Mouse (Mus musculus) megakaryocyte, embryonic 14.5 days (primary cell): ENCODE measurements around the gene Strip1. TPM values are rescaled to one million over a fixed set of nuclear protein-coding genes. Genes with fewer than 3 reads are reported as not detected.
A peak's percentile ranks its signal among the peaks of the same experiment; 100 is the strongest.

Experiments used
- H3K27me3 ChIP-seq: replicated peaks from 2 replicates; pipeline ENCODE3; 2012; ENCODE audit warnings: inconsistent platforms
- H3K36me3 ChIP-seq: replicated peaks from 2 replicates; pipeline ENCODE3; 2012; ENCODE audit warnings: low read length, inconsistent platforms, mixed read lengths
- H3K4me1 ChIP-seq: 2 replicates; pipeline ENCODE4 v1.6.1; 2012; ENCODE audit warnings: inconsistent platforms
- H3K4me3 ChIP-seq: replicated peaks from 2 replicates; pipeline ENCODE3; 2012; ENCODE audit warnings: moderate library complexity, mild to moderate bottlenecking, inconsistent platforms
- H3K9me3 ChIP-seq: 2 replicates; pipeline ENCODE4 v1.6.1; 2012; ENCODE audit warnings: inconsistent platforms
- FLI1 ChIP-seq: IDR thresholded peaks from 2 replicates; pipeline ENCODE4 v1.6.1; 2012; ENCODE audit warnings: low read length, inconsistent platforms, mixed read lengths
- GATA1 ChIP-seq: IDR thresholded peaks from 3 replicates; pipeline ENCODE4 v1.6.1; 2012; ENCODE audit warnings: mixed read lengths, low read length, inconsistent platforms, borderline replicate concordance
- polyA plus RNA-seq: library from polyadenylated mRNA; stranded (reverse); fragments of >175 nt; gene quantifications from 2 replicates; pipeline ENCODE4 v1.2.3, GENCODE M21; 2012; ENCODE audit warnings: low replicate concordance; ENCODE audit not compliant: insufficient read depth

Strip1 gene
- polyA plus RNA-seq: 5.7 and 13.3 TPM in 2 replicates

- no peaks in the 10 kb centered on the region for H3K9me3 ChIP-seq
- no peak for TF ChIP-seq FLI1
- TF ChIP-seq GATA1: no peak
- H3K27me3 ChIP-seq: no peaks in the 10 kb centered on the region
- peaks cover 35% of the 10 kb centered on the region for H3K4me1 ChIP-seq
- peaks cover 31% of the 10 kb centered on the region for H3K36me3 ChIP-seq
- H3K4me3 ChIP-seq: peak within 1 kb of the TSS; percentile 95
Measured at GRCm38 (mm10) chr3:107631523-107631958, at the start of gene Strip1. Strip1 (minus strand) TSS chr3:107631694.

DNA sequence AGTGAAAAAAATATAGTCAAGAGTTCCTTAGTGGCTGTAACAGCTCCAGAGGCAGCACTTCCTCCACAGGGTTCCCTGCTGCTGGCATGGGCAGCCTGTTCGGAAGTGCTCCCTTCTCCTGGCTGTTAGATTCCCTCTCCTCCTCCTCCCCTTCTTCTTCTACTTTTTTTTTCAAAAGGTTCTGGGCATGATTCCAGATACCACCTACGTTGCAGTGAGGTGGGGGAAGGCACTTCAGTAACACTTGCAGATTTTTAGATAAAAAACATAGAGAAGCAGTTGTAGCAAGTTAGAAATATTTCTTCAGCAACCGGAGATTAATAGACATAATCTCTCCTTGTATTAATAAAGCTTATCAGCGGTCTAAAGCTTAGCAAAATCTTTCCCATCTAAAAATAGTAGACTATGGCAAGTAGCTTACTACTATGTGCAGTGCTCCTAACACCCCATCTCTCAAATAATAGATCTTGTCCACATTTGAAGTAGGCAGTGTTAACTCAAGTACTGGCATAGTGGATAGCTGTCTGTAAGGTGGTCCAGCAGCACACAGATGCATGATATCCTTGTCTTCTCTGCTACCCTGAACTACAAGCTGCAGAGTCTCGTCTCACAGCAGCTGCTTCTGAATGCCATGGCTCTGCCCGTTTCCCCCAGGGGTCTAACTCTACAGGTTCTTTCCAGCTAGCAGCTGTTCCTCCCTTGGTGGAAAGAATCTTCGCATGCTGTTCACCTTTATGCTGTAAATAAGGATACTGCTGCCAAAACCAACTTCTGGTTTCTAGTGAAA, 49.5 kb upstream of the Strip1 start:
- Histone ChIP-seq H3K27me3 (no peaks in the 10 kb centered on the region), H3K4me3 (no peak overlapping the region), H3K4me1 (peaks cover 40% of the 10 kb centered on the region), H3K9me3 (no peaks in the 10 kb centered on the region), H3K36me3 (peaks cover 22% of the 10 kb centered on the region)
- TF ChIP-seq FLI1: no peak
- no peak for TF ChIP-seq GATA1

GRCm38 (mm10) chr3:107671509-107671908, 40.0 kb upstream of the Strip1 start:
- H3K36me3 ChIP-seq: peaks cover 96% of the 10 kb centered on the region

GRCm38 (mm10) chr3:107670500-107670899, 39.0 kb upstream of the Strip1 start:
- H3K4me3 ChIP-seq: no peak overlapping the region
- H3K27me3 ChIP-seq: no peaks in the 10 kb centered on the region
- H3K36me3 ChIP-seq: peaks cover 96% of the 10 kb centered on the region
- TF ChIP-seq GATA1: no peak
- TF ChIP-seq FLI1: no peak
- H3K9me3 ChIP-seq: no peaks in the 10 kb centered on the region
- H3K4me1 ChIP-seq: no peaks in the 10 kb centered on the region; the same call in 1 of the 2 replicates

More at GRCm38 (mm10) chr3:107671509-107671908, 40.0 kb upstream of the Strip1 start:
- no peaks in the 10 kb centered on the region for H3K27me3 ChIP-seq
- no peaks in the 10 kb centered on the region for H3K9me3 ChIP-seq
- no peak for TF ChIP-seq FLI1
- TF ChIP-seq GATA1: no peak
- H3K4me1 ChIP-seq: no peaks in the 10 kb centered on the region; the same call in 1 of the 2 replicates
- H3K4me3 ChIP-seq: no peak overlapping the region

- no peaks in the 10 kb centered on the region for H3K9me3 ChIP-seq
- H3K4me1 ChIP-seq: no peaks in the 10 kb centered on the region; the same call in 1 of the 2 replicates
- TF ChIP-seq FLI1 (no peak), GATA1 (no peak)
- H3K36me3 ChIP-seq: peaks cover 96% of the 10 kb centered on the region
- no peaks in the 10 kb centered on the region for H3K27me3 ChIP-seq
- no peak overlapping the region for H3K4me3 ChIP-seq
Measured at GRCm38 (mm10) chr3:107668786-107669185, 37.3 kb upstream of the Strip1 start.

DNA sequence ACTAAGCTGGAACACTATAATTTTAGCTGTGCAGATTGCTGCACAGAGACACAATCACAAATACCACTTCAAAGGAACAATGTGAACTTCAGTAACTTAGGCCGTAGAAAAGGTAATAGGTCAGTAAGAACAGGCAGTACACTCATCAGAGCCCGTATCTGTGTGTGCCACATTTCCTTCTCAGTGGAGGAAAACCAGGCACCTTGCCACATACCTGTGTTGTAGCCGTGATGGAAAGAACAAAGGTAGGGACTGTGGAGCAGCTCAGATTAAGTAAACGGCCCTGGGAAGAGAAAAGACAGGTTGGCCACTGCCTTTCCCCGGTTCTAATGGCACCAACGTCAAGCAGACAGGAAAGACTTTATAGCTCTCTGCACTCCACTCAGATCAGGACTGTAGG, 35.9 kb upstream of the Strip1 start:
- Histone ChIP-seq H3K4me1 (no peaks in the 10 kb centered on the region; the same call in 1 of the 2 replicates), H3K4me3 (no peak overlapping the region), H3K27me3 (no peaks in the 10 kb centered on the region), H3K36me3 (peaks cover 100% of the 10 kb centered on the region), H3K9me3 (no peaks in the 10 kb centered on the region)
- TF ChIP-seq FLI1 (no peak), GATA1 (no peak)

GRCm38 (mm10) chr3:107664641-107665040, 33.1 kb upstream of the Strip1 start:
- no peak overlapping the region for H3K4me3 ChIP-seq
- TF ChIP-seq FLI1: no peak
- no peak for TF ChIP-seq GATA1
- no peaks in the 10 kb centered on the region for H3K9me3 ChIP-seq
- H3K36me3 ChIP-seq: peaks cover 97% of the 10 kb centered on the region
- no peaks in the 10 kb centered on the region for H3K27me3 ChIP-seq
- H3K4me1 ChIP-seq: no peaks in the 10 kb centered on the region

DNA sequence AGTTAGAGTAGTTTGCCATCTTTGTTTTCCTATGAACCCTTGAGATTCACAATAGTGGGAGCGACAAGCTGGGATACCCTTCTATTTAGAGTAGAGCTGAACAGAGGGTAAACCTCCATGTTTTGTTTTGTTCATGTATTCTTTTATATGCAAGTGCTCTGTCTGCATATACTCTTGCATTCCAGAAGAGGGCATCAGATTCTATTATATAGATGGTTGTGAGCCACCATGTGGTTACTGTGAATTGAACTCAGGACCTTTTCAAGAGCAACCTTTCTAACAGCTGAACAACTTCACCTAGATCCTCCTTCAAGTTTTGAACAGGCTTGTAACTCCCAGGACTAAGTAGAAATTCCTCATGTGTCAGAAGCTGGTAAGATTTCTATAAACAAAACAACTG, 27.5 kb upstream of the Strip1 start:
- no peak overlapping the region for H3K4me3 ChIP-seq
- H3K36me3 ChIP-seq: peaks cover 59% of the 10 kb centered on the region
- no peak for TF ChIP-seq GATA1
- no peak for TF ChIP-seq FLI1
- H3K27me3 ChIP-seq: no peaks in the 10 kb centered on the region
- H3K4me1 ChIP-seq: no peaks in the 10 kb centered on the region
- H3K9me3 ChIP-seq: no peaks in the 10 kb centered on the region

- no peaks in the 10 kb centered on the region for H3K9me3 ChIP-seq
- H3K4me3 ChIP-seq: no peak overlapping the region
- no peak for TF ChIP-seq FLI1
- TF ChIP-seq GATA1: no peak
- H3K4me1 ChIP-seq: no peaks in the 10 kb centered on the region
- H3K27me3 ChIP-seq: no peaks in the 10 kb centered on the region
- H3K36me3 ChIP-seq: peaks cover 38% of the 10 kb centered on the region
Measured at GRCm38 (mm10) chr3:107656888-107657287, 25.4 kb upstream of the Strip1 start.

GRCm38 (mm10) chr3:107656151-107656550, 24.7 kb upstream of the Strip1 start:
- no peaks in the 10 kb centered on the region for H3K4me1 ChIP-seq
- TF ChIP-seq GATA1 (no peak), FLI1 (no peak)
- H3K36me3 ChIP-seq: peaks cover 32% of the 10 kb centered on the region
- no peak overlapping the region for H3K4me3 ChIP-seq
- no peaks in the 10 kb centered on the region for H3K9me3 ChIP-seq
- no peaks in the 10 kb centered on the region for H3K27me3 ChIP-seq
